Mouse (Mus musculus): Measurements from ENCODE around the gene Mrpl39.

Gene Mrpl39

GRCm38 (mm10) chr16:84744703-84745490 lies 9.4 kb upstream of the Mrpl39 start:
- no peak for DNase-seq (ENCODE audit: low spot score in 2 of 2)

GRCm38 (mm10) chr16:84737358-84737757 lies 1.8 kb upstream of the Mrpl39 start:
- DNase-seq (ENCODE audit: low spot score in 2 of 2), result no peak

- DNase-seq (ENCODE audit: low spot score in 2 of 2), result no peak
These were observed 756 bp downstream of the Mrpl39 start for GRCm38 (mm10) chr16:84734806-84735165.

- DNase-seq (ENCODE audit: low spot score in 2 of 2), result no peak
These were observed 14.9 kb downstream of the Mrpl39 start for GRCm38 (mm10) chr16:84720670-84721069.

GRCm38 (mm10) chr16:84718250-84718649 lies 17.3 kb downstream of the Mrpl39 start:
- DNase-seq (ENCODE audit: low spot score in 2 of 2), result no peak

- no peak for DNase-seq (ENCODE audit: low spot score in 2 of 2)
These were observed 17.8 kb downstream of the Mrpl39 start for GRCm38 (mm10) chr16:84717618-84718248.

- DNase-seq (ENCODE audit: low spot score in 2 of 2), result no peak
These were observed 18.6 kb downstream of the Mrpl39 start for GRCm38 (mm10) chr16:84716724-84717617.

GRCm38 (mm10) chr16:84716197-84716596 lies 19.3 kb downstream of the Mrpl39 start:
- no peak for DNase-seq (ENCODE audit: low spot score in 2 of 2)

- DNase-seq (ENCODE audit: low spot score in 2 of 2), result no peak
These were observed 20.6 kb downstream of the Mrpl39 start for GRCm38 (mm10) chr16:84714978-84715377.

GRCm38 (mm10) chr16:84713926-84714325 lies 21.6 kb downstream of the Mrpl39 start:
- DNase-seq (ENCODE audit: low spot score in 2 of 2), result no peak

GRCm38 (mm10) chr16:84713156-84713555 lies 22.4 kb downstream of the Mrpl39 start:
- no peak for DNase-seq (ENCODE audit: low spot score in 2 of 2)

- no peak for DNase-seq (ENCODE audit: low spot score in 2 of 2)
These were observed 26.9 kb downstream of the Mrpl39 start for GRCm38 (mm10) chr16:84708649-84709048.

- DNase-seq (ENCODE audit: low spot score in 2 of 2), result no peak
These were observed 27.7 kb downstream of the Mrpl39 start for GRCm38 (mm10) chr16:84707802-84708201.

- no peak for DNase-seq (ENCODE audit: low spot score in 2 of 2)
These were observed 29.0 kb downstream of the Mrpl39 start for GRCm38 (mm10) chr16:84706571-84706970.

- DNase-seq (ENCODE audit: low spot score in 2 of 2), result no peak
These were observed 30.0 kb downstream of the Mrpl39 start for GRCm38 (mm10) chr16:84705507-84705906.

- DNase-seq (ENCODE audit: low spot score in 2 of 2), result no peak
These were observed 30.8 kb downstream of the Mrpl39 start for GRCm38 (mm10) chr16:84704661-84705240.

- DNase-seq (ENCODE audit: low spot score in 2 of 2), result no peak
These were observed 31.5 kb downstream of the Mrpl39 start for GRCm38 (mm10) chr16:84703769-84704660.

GRCm38 (mm10) chr16:84703129-84703768 lies 32.3 kb downstream of the Mrpl39 start:
- peak; percentile 24 to 70 for DNase-seq (ENCODE audit: low spot score in 2 of 2)

GRCm38 (mm10) chr16:84702230-84703128 lies 33.1 kb downstream of the Mrpl39 start:
- DNase-seq (ENCODE audit: low spot score in 2 of 2), result peak; percentile 35 to 73

Measured in spleen, postnatal 4 days (tissue).